Mouse (Mus musculus) CH12.LX (cell line): Measurements from ENCODE around the gene Nfia. TPM values are rescaled to one million over a fixed set of nuclear protein-coding genes. Genes with fewer than 3 reads are reported as not detected.

Experiments
- DNase-seq: peaks from one replicate; pipeline ENCODE4 v3.0.0-alpha.2; 2013; ENCODE audit errors: extremely low read depth
- H3K27ac ChIP-seq: 2 replicates; pipeline ENCODE4 v1.5.1; 2012; ENCODE audit warnings: low read depth, mild to moderate bottlenecking, control low read depth, moderate library complexity; ENCODE audit not compliant: insufficient read depth
- H3K27me3 ChIP-seq: replicated peaks from 2 replicates; pipeline ENCODE3; 2012; ENCODE audit warnings: inconsistent platforms
- H3K36me3 ChIP-seq, 2 experiments: replicated peaks in 1 of 2; 2 replicates each; pipeline versions ENCODE3 to v1.6.1; 2012; ENCODE audit warnings: inconsistent platforms in 1 of 2, low read length in 1 of 2, mild to moderate bottlenecking in 1 of 2, mixed read lengths in 1 of 2, moderate library complexity in 1 of 2; ENCODE audit not compliant: control insufficient read depth in 1 of 2, insufficient read depth in 1 of 2
- H3K4me1 ChIP-seq, 2 experiments: 2 replicates each; pipeline ENCODE4 v1.6.1; 2012; ENCODE audit warnings: inconsistent platforms in 1 of 2, moderate library complexity in 1 of 2; ENCODE audit not compliant: insufficient read depth in 2 of 2, control insufficient read depth in 1 of 2
- H3K4me2 ChIP-seq: 2 replicates; pipeline ENCODE4 v1.6.1; 2012; ENCODE audit warnings: low read depth, mild to moderate bottlenecking, control low read depth; ENCODE audit not compliant: poor library complexity, insufficient read depth, severe bottlenecking
- H3K4me3 ChIP-seq, 3 experiments: fragments of 150-350 bp in 1 of 3; sonication (generic) in 1 of 3; replicated peaks in 1 of 3; 2 replicates each; pipeline versions ENCODE3 to v1.5.1; 2011 to 2012; ENCODE audit warnings: low read depth in 2 of 3, low read length in 2 of 3, mild to moderate bottlenecking in 2 of 3, moderate library complexity in 2 of 3, control low read depth in 1 of 3, improper control_type of control experiment in 1 of 3, inconsistent platforms in 1 of 3, mixed read lengths in 1 of 3; ENCODE audit not compliant: poor library complexity in 1 of 3
- H3K79me2 ChIP-seq: replicated peaks from 2 replicates; pipeline ENCODE4 v1.6.1; 2012; ENCODE audit warnings: mild to moderate bottlenecking, moderate library complexity; ENCODE audit not compliant: control insufficient read depth, poor library complexity, insufficient read depth, severe bottlenecking; ENCODE audit errors: extremely low read depth
- H3K9ac ChIP-seq: 2 replicates; pipeline ENCODE4 v1.6.1; 2012; ENCODE audit warnings: low read depth, mild to moderate bottlenecking, control low read depth, moderate library complexity; ENCODE audit not compliant: insufficient read depth
- H3K9me3 ChIP-seq: replicated peaks from 2 replicates; pipeline ENCODE3; 2012; ENCODE audit warnings: low read length, inconsistent platforms, mixed read lengths
- CHD1 ChIP-seq: IDR thresholded peaks from 2 replicates; pipeline ENCODE4 v1.6.1; 2012; ENCODE audit warnings: low read depth, low read length, improper control_type of control experiment, inconsistent platforms
- CHD2 ChIP-seq: IDR thresholded peaks from 2 replicates; pipeline ENCODE4 v1.6.1; 2011; ENCODE audit warnings: low read length, improper control_type of control experiment
- CTCF ChIP-seq, 2 experiments: IDR thresholded peaks in 1 of 2; conservative IDR thresholded peaks in 1 of 2; 2 replicates each; pipeline ENCODE4 v1.5.1; 2011 to 2012; ENCODE audit warnings: low read depth in 2 of 2, low read length in 2 of 2, improper control_type of control experiment in 1 of 2, inconsistent platforms in 1 of 2, mild to moderate bottlenecking in 1 of 2, moderate library complexity in 1 of 2
- E2F4 ChIP-seq: IDR thresholded peaks from 2 replicates; pipeline ENCODE4 v1.6.1; 2011; ENCODE audit warnings: low read depth, low read length, improper control_type of control experiment; ENCODE audit not compliant: insufficient replicate concordance
- ELF1 ChIP-seq: IDR thresholded peaks from 2 replicates; pipeline ENCODE4 v1.6.1; 2014; ENCODE audit warnings: low read depth, mild to moderate bottlenecking, inconsistent platforms, low read length, improper control_type of control experiment
- ETS1 ChIP-seq: conservative IDR thresholded peaks from 2 replicates; pipeline ENCODE4 v1.6.1; 2012; ENCODE audit warnings: low read depth, mild to moderate bottlenecking, inconsistent platforms, low read length, improper control_type of control experiment, moderate library complexity
- GABPA ChIP-seq: IDR thresholded peaks from 2 replicates; pipeline ENCODE4 v1.6.1; 2012; ENCODE audit warnings: low read depth, low read length, improper control_type of control experiment, inconsistent platforms; ENCODE audit not compliant: insufficient replicate concordance
- HCFC1 ChIP-seq: IDR thresholded peaks from 2 replicates; pipeline ENCODE4 v1.6.1; 2012; ENCODE audit warnings: low read depth, mild to moderate bottlenecking, inconsistent platforms, low read length, improper control_type of control experiment
- IRF4 ChIP-seq: IDR thresholded peaks from 2 replicates; pipeline ENCODE4 v1.6.1; 2014; ENCODE audit warnings: low read depth, mild to moderate bottlenecking, inconsistent platforms, low read length, improper control_type of control experiment
- KAT2A ChIP-seq: IDR thresholded peaks from 2 replicates; pipeline ENCODE4 v1.6.1; 2012; ENCODE audit warnings: low read length, improper control_type of control experiment, inconsistent platforms; ENCODE audit not compliant: insufficient replicate concordance
- MAFK ChIP-seq: IDR thresholded peaks from 2 replicates; pipeline ENCODE4 v1.6.1; 2011; ENCODE audit warnings: low read length, improper control_type of control experiment; ENCODE audit not compliant: insufficient replicate concordance
- MAX ChIP-seq: IDR thresholded peaks from 2 replicates; pipeline ENCODE4 v1.6.1; 2011; ENCODE audit warnings: low read length, improper control_type of control experiment
- MEF2A ChIP-seq: IDR thresholded peaks from 2 replicates; pipeline ENCODE4 v1.6.1; 2014; ENCODE audit warnings: low read depth, mild to moderate bottlenecking, inconsistent platforms, low read length, improper control_type of control experiment, borderline replicate concordance
- MXI1 ChIP-seq: IDR thresholded peaks from 2 replicates; pipeline ENCODE4 v1.6.1; 2011; ENCODE audit warnings: mild to moderate bottlenecking, low read depth, low read length, improper control_type of control experiment
- NRF1 ChIP-seq: IDR thresholded peaks from 2 replicates; pipeline ENCODE4 v1.6.1; 2014; ENCODE audit warnings: low read depth, mild to moderate bottlenecking, inconsistent platforms, low read length, improper control_type of control experiment, moderate library complexity
- RAD21 ChIP-seq: IDR thresholded peaks from 2 replicates; pipeline ENCODE4 v1.6.1; 2011; ENCODE audit warnings: low read depth, mild to moderate bottlenecking, low read length, improper control_type of control experiment, moderate library complexity
- RCOR1 ChIP-seq: conservative IDR thresholded peaks from 2 replicates; pipeline ENCODE4 v1.6.1; 2012; ENCODE audit warnings: low read depth, mild to moderate bottlenecking, inconsistent platforms, low read length, improper control_type of control experiment
- SIN3A ChIP-seq: IDR thresholded peaks from 2 replicates; pipeline ENCODE4 v1.6.1; 2012; ENCODE audit warnings: low read length, improper control_type of control experiment, inconsistent platforms
- SMC3 ChIP-seq: IDR thresholded peaks from 2 replicates; pipeline ENCODE4 v1.6.1; 2011; ENCODE audit warnings: low read depth, low read length, improper control_type of control experiment
- TCF12 ChIP-seq: IDR thresholded peaks from 2 replicates; pipeline ENCODE4 v1.6.1; 2014; ENCODE audit warnings: low read depth, mild to moderate bottlenecking, inconsistent platforms, low read length, improper control_type of control experiment
- USF1 ChIP-seq: IDR thresholded peaks from 2 replicates; pipeline ENCODE4 v1.6.1; 2014; ENCODE audit warnings: low read depth, mild to moderate bottlenecking, inconsistent platforms, low read length, improper control_type of control experiment
- USF2 ChIP-seq: conservative IDR thresholded peaks from 2 replicates; pipeline ENCODE4 v1.6.1; 2011; ENCODE audit warnings: low read depth, low read length, improper control_type of control experiment
- ZC3H11A ChIP-seq: IDR thresholded peaks from 2 replicates; pipeline ENCODE4 v1.6.1; 2012; ENCODE audit warnings: low read depth, mild to moderate bottlenecking, inconsistent platforms, low read length, improper control_type of control experiment
- ZMIZ1 ChIP-seq: IDR thresholded peaks from 2 replicates; pipeline ENCODE4 v1.6.1; 2012; ENCODE audit warnings: low read depth, mild to moderate bottlenecking, inconsistent platforms, low read length, improper control_type of control experiment
- ZNF384 ChIP-seq: IDR thresholded peaks from 2 replicates; pipeline ENCODE4 v1.6.1; 2012; ENCODE audit warnings: low read depth, low read length, improper control_type of control experiment, inconsistent platforms
- dilution Hi-C: fragments of 300-500 bp; cut with MboI; formaldehyde crosslinking; loops from 2 replicates; pipeline ENCODE4 v1.14.3; 2020; ENCODE audit warnings: low sequenced_read_pairs; ENCODE audit not compliant: extremely low pct_unique_long_range_greater_than_20kb, extremely low pct_ligation_motif_present
- in situ Hi-C: fragments of 300-500 bp; cut with MboI; formaldehyde crosslinking; loops from 3 replicates; pipeline ENCODE4 v1.14.3; 2019; ENCODE audit warnings: low sequenced_read_pairs, low pct_ligation_motif_present, low pct_unique_long_range_greater_than_20kb, mixed read lengths
- polyA plus RNA-seq: library from polyadenylated mRNA; unstranded; fragments of >175 nt; gene quantifications from 2 replicates; pipeline ENCODE4 v1.2.1, GENCODE M21; 2012; ENCODE audit warnings: low read depth; ENCODE audit not compliant: insufficient read length
- total RNA-seq, 2 experiments: library from RNA; depleted of rRNA; stranded (reverse); fragments of 300-350 nt in 1 of 2; fragments of >200 nt in 1 of 2; gene quantifications; 2 replicates each; pipeline ENCODE4 v1.2.3; 2012 to 2014

Gene Nfia
- total and polyA plus RNA-seq, 3 experiments, result not detected

GRCm38 (mm10) chr4:97775494-97776265 lies 3.1 kb downstream of the Nfia start:
- dilution Hi-C loops, result no loop called here
- H3K9me3 ChIP-seq, result peaks cover 52% of the 10 kb centered on the region
- no peaks in the 10 kb centered on the region for H3K79me2 ChIP-seq
- no peaks in the 10 kb centered on the region for H3K27me3 ChIP-seq
- no peaks in the 10 kb centered on the region for H3K4me1 ChIP-seq
- TF ChIP-seq NRF1, result no peak
- no peak for TF ChIP-seq MXI1
- TF ChIP-seq GABPA, result no peak
- TF ChIP-seq SMC3, result no peak
- no peak for TF ChIP-seq IRF4
- TF ChIP-seq ETS1, result no peak
- no peak for TF ChIP-seq RAD21
- no peak for TF ChIP-seq ELF1
- no peak for TF ChIP-seq CHD1
- TF ChIP-seq ZC3H11A, result no peak
- TF ChIP-seq SIN3A, result no peak
- TF ChIP-seq CHD2, result no peak
- no peak for TF ChIP-seq HCFC1
- H3K27ac ChIP-seq, result no peak overlapping the region
- no peaks in the 10 kb centered on the region for H3K36me3 ChIP-seq
- DNase-seq, result no peak
- no peak overlapping the region for H3K4me3 ChIP-seq
- H3K9ac ChIP-seq, result no peak overlapping the region
- H3K4me2 ChIP-seq, result no peak overlapping the region
- in situ Hi-C loops, result no loop called here

GRCm38 (mm10) chr4:97776388-97777080 lies 4.0 kb downstream of the Nfia start:
- Histone ChIP-seq H3K4me2 (no peak overlapping the region), H3K79me2 (no peaks in the 10 kb centered on the region), H3K27me3 (no peaks in the 10 kb centered on the region), H3K9me3 (peaks cover 47% of the 10 kb centered on the region), H3K36me3 (no peaks in the 10 kb centered on the region)
- DNase-seq, result no peak
- TF ChIP-seq KAT2A, result no peak
- no peak for TF ChIP-seq ZNF384
- TF ChIP-seq RCOR1, result no peak
- no peak for TF ChIP-seq USF2
- TF ChIP-seq USF1, result no peak
- TF ChIP-seq MAX, result no peak
- no peak for TF ChIP-seq ZMIZ1
- no peak for TF ChIP-seq MAFK
- no peak for TF ChIP-seq CTCF (conservative IDR thresholded peaks at IDR 0.05 in 1 of 2, IDR thresholded peaks at IDR 0.05 in 1 of 2; ENCODE audit: low read depth in 2 of 2, low read length in 2 of 2)
- TF ChIP-seq E2F4, result no peak
- TF ChIP-seq MEF2A, result no peak
- TF ChIP-seq GABPA, result no peak
- TF ChIP-seq TCF12, result no peak
- no peak for TF ChIP-seq CHD2
- TF ChIP-seq, all 38 proteins: peak for 0
- Histone ChIP-seq H3K4me3 (no peak overlapping the region), H3K27ac (no peak overlapping the region), H3K9ac (no peak overlapping the region), H3K4me1 (no peaks in the 10 kb centered on the region)
- dilution Hi-C loops, result no loop called here
- in situ Hi-C loops, result no loop called here
